Mouse (Mus musculus) gastrocnemius, adult 8-10 months (tissue): Measurements from ENCODE around the gene Gm32742. TPM values are rescaled to one million over a fixed set of nuclear protein-coding genes. Genes with fewer than 3 reads are reported as not detected.

ENCODE experiments used
- DNase-seq, 2 experiments: peaks; one replicate each; pipeline ENCODE4 v3.0.0; 2022; ENCODE audit warnings: low spot score in 2 of 2
- total RNA-seq, 4 experiments: library from RNA; stranded (reverse); gene quantifications; 2 replicates each; pipeline ENCODE4 v1.2.4; 2022

Gm32742 gene
- total RNA-seq, result not detected

GRCm38 (mm10) chr9:51165312-51166180 is at the start of gene Gm32742:
TSS of gene Gm32742 (minus strand) at chr9:51165517.
- no peak for DNase-seq

GRCm38 (mm10) chr9:51213729-51214237 is 48.5 kb upstream of the Gm32742 start:
- no peak for DNase-seq

GRCm38 (mm10) chr9:51213023-51213728 is 47.9 kb upstream of the Gm32742 start, which contains the start of gene Pou2af1:
TSS of gene Pou2af1 (plus strand) at chr9:51213708.
- DNase-seq, result no peak

- no peak for DNase-seq
These were observed 45.9 kb upstream of the Gm32742 start for GRCm38 (mm10) chr9:51211191-51211590.

GRCm38 (mm10) chr9:51208974-51209332 is 43.6 kb upstream of the Gm32742 start:
- no peak for DNase-seq

GRCm38 (mm10) chr9:51194790-51195189 is 29.5 kb upstream of the Gm32742 start:
- no peak for DNase-seq

- no peak for DNase-seq
These were observed 25.3 kb upstream of the Gm32742 start for GRCm38 (mm10) chr9:51190655-51191054.

- no peak for DNase-seq
These were observed 20.6 kb upstream of the Gm32742 start for GRCm38 (mm10) chr9:51185871-51186270.

GRCm38 (mm10) chr9:51185386-51185785 is 20.1 kb upstream of the Gm32742 start:
- no peak for DNase-seq

GRCm38 (mm10) chr9:51182716-51183710 is 17.7 kb upstream of the Gm32742 start:
- no peak for DNase-seq

GRCm38 (mm10) chr9:51180621-51181020 is 15.3 kb upstream of the Gm32742 start:
- DNase-seq, result peak; percentile 7 to 20

- no peak for DNase-seq
These were observed 13.0 kb upstream of the Gm32742 start for GRCm38 (mm10) chr9:51178297-51178696.

GRCm38 (mm10) chr9:51175722-51176121 is 10.4 kb upstream of the Gm32742 start:
- no peak for DNase-seq

GRCm38 (mm10) chr9:51174890-51175464 is 9.7 kb upstream of the Gm32742 start:
- DNase-seq, result no peak

- no peak for DNase-seq
These were observed 5.0 kb upstream of the Gm32742 start for GRCm38 (mm10) chr9:51170298-51170697.

GRCm38 (mm10) chr9:51169133-51169532 is 3.8 kb upstream of the Gm32742 start:
- no peak for DNase-seq

- no peak for DNase-seq
These were observed 3.4 kb upstream of the Gm32742 start for GRCm38 (mm10) chr9:51168698-51169097.

GRCm38 (mm10) chr9:51167954-51168353 is 2.6 kb upstream of the Gm32742 start:
- no peak for DNase-seq

- DNase-seq, result no peak
These were observed 1.3 kb downstream of the Gm32742 start for GRCm38 (mm10) chr9:51163989-51164388.

- DNase-seq, result peak; percentile 36 to 52
These were observed 3.4 kb downstream of the Gm32742 start for GRCm38 (mm10) chr9:51161771-51162388.
